9 mouse cellular contexts compared by ENCODE assay signal in genomic region chr14:122490441-122491328, GRCm38 (mm10). TPM values are rescaled to one million over a fixed set of nuclear protein-coding genes. Genes with fewer than 3 reads are reported as not detected.
DNase-seq lines count a peak whose midpoint lies in the region; ATAC-seq and TF ChIP-seq lines count a peak whose summit lies in the region.
"Had no signal": no experiment of that assay in that cellular context is flagged by ENCODE, and none has a peak within 500 bp of the region (broad histone marks: within the 10 kb centered on the region; RNA-seq: fewer than 3 reads in every experiment).

Gene Gm10837 (plus strand): TSS chr14:122490586.

- WGBS in heart, embryonic 15.5 days, result 3% methylated on average over 51 of the region's 51 CpGs
- 3% methylated on average over 51 of the region's 51 CpGs for WGBS in forebrain, embryonic 16.5 days
- WGBS in liver, postnatal 0 days (ENCODE audit: insufficient replicate concordance), result 3% methylated on average over 51 of the region's 51 CpGs

- peaks cover 78% of the 10 kb centered on the region for H3K27me3 ChIP-seq in heart, embryonic 15.5 days
- peaks cover 25% of the 10 kb centered on the region for H3K27me3 ChIP-seq in forebrain, embryonic 16.5 days (replicated peaks; ENCODE audit: control insufficient read depth, insufficient read depth, low read length)
- H3K27me3 ChIP-seq in liver, postnatal 0 days (ENCODE audit: insufficient read depth, low read length), result peaks cover 55% of the 10 kb centered on the region

- H3K36me3 ChIP-seq in heart, embryonic 15.5 days, result no peaks in the 10 kb centered on the region
- H3K36me3 ChIP-seq in forebrain, embryonic 16.5 days (ENCODE audit: control insufficient read depth, insufficient read depth), result no peaks in the 10 kb centered on the region
- H3K36me3 ChIP-seq in liver, postnatal 0 days (replicated peaks; ENCODE audit: insufficient read depth, low read length), result no peaks in the 10 kb centered on the region

- H3K4me2 ChIP-seq in heart, embryonic 15.5 days, result peak within 1 kb of the TSS; percentile 55
- peak within 1 kb of the TSS; percentile 46 for H3K4me2 ChIP-seq in forebrain, embryonic 16.5 days (ENCODE audit: low read length)
- H3K4me2 ChIP-seq in liver, postnatal 0 days (ENCODE audit: low read depth, low read length), result peak within 1 kb of the TSS; percentile 62

- TF ChIP-seq CTCF in liver, postnatal 0 days (IDR thresholded peaks at IDR 0.05; ENCODE audit: low read depth), result no peak

- intact Hi-C loops in heart, postnatal 14 days (cut with DNase I), result loop anchor here (2.0 kb wide), 1 partner anchor 14 kb away; no protein-coding TSS in a partner anchor

- peak within 1 kb of the TSS; percentile 35 for H3K4me3 ChIP-seq in heart, embryonic 15.5 days
- H3K4me3 ChIP-seq in forebrain, embryonic 16.5 days (replicated peaks; ENCODE audit: low read length), result peak within 1 kb of the TSS; percentile 33
- H3K4me3 ChIP-seq in liver, postnatal 0 days (ENCODE audit: low read depth, low read length), result peak within 1 kb of the TSS; percentile 32

- H3K9me3 ChIP-seq in heart, embryonic 15.5 days (replicated peaks), result no peaks in the 10 kb centered on the region
- no peaks in the 10 kb centered on the region for H3K9me3 ChIP-seq in forebrain, embryonic 16.5 days (ENCODE audit: control insufficient read depth, low read length)
- no peaks in the 10 kb centered on the region for H3K9me3 ChIP-seq in liver, postnatal 0 days (ENCODE audit: low read length)

- DNase-seq in heart, postnatal 14 days, result no peak
- peak; percentile 64 for DNase-seq in cerebellum, adult 11 months
- DNase-seq in liver, postnatal 0 days, result no peak
- DNase-seq in adrenal gland, postnatal 14 days, result no peak
- no peak for DNase-seq in layer of hippocampus, adult 18-20 months (ENCODE audit: low spot score in 2 of 2)

- no peak for TF ChIP-seq EP300 in liver, postnatal 0 days (IDR thresholded peaks at IDR 0.05; ENCODE audit: low read depth)

- H3K4me1 ChIP-seq in heart, embryonic 15.5 days (replicated peaks), result peaks cover 7% of the 10 kb centered on the region
- H3K4me1 ChIP-seq in forebrain, embryonic 16.5 days (replicated peaks; ENCODE audit: control insufficient read depth, insufficient read depth, low read length), result peaks cover 8% of the 10 kb centered on the region
- peaks cover 5% of the 10 kb centered on the region for H3K4me1 ChIP-seq in liver, postnatal 0 days (ENCODE audit: insufficient read depth)

- ATAC-seq in heart, embryonic 15.5 days (replicated peaks; ENCODE audit: insufficient number of reproducible peaks, insufficient read depth, low FRiP score, low read depth), result no peak
- ATAC-seq in forebrain, embryonic 16.5 days, result peak; percentile 63
- peak; percentile 35; the same call in 1 of the 2 replicates for ATAC-seq in liver, postnatal 0 days
- ATAC-seq in activated CD4-positive, CD25-positive, alpha-beta regulatory T cell, adult 4 months, result no peak

- no peak within 1 kb of the TSS for H3K27ac ChIP-seq in heart, embryonic 15.5 days
- peak within 1 kb of the TSS; percentile 44; the same call in 1 of the 2 replicates for H3K27ac ChIP-seq in forebrain, embryonic 16.5 days (ENCODE audit: low read length)
- H3K27ac ChIP-seq in liver, postnatal 0 days (ENCODE audit: low read depth), result no peak within 1 kb of the TSS

- H3K9ac ChIP-seq in heart, embryonic 15.5 days, result no peak within 1 kb of the TSS
- H3K9ac ChIP-seq in forebrain, embryonic 16.5 days (replicated peaks; ENCODE audit: low read depth, low read length), result peak within 1 kb of the TSS; percentile 41; the same call in 1 of the 2 replicates
- no peak within 1 kb of the TSS for H3K9ac ChIP-seq in liver, postnatal 0 days (replicated peaks)

RNA-seq across cellular contexts. Expression of gene Gm10837, which starts in this region (rescaled TPM):
- polyA plus RNA-seq in heart, embryonic 15.5 days (2015; fragmentation: Nextera tagmentation; extraction: Ambion mirVana), result not detected in 2 replicates
- not detected for total RNA-seq in heart, postnatal 14 days (2021)
- 0.16 and 0.41 TPM in 2 replicates for polyA plus RNA-seq in forebrain, embryonic 16.5 days (2015; fragmentation: Nextera tagmentation; extraction: Ambion mirVana)
- polyA plus RNA-seq in liver, postnatal 0 days (2015; fragmentation: Nextera tagmentation; extraction: Ambion mirVana), result not detected in 2 replicates
- polyA plus RNA-seq in activated CD4-positive, CD25-positive, alpha-beta regulatory T cell, adult 4 months (2017; shearing (Covaris generic)), result not detected
- total RNA-seq in adrenal gland, postnatal 14 days (2021), result not detected in 2 replicates
- total RNA-seq in layer of hippocampus, adult 18-20 months (2021), result not detected
- total RNA-seq: hematopoietic stem cell, adult 5-6 weeks had no signal

Comparison
In these comparisons a context has a peak if more than half of its experiments do, and no peak if none do; other contexts are left out.
1. Peak in ATAC-seq, H3K4me3 ChIP-seq, H3K27ac ChIP-seq, H3K9ac ChIP-seq and H3K4me2 ChIP-seq in forebrain, embryonic 16.5 days; RNA of the gene not detected or under 1 TPM.
2. Peak in ATAC-seq, H3K4me3 ChIP-seq and H3K4me2 ChIP-seq in liver, postnatal 0 days; RNA of the gene not detected or under 1 TPM.